Mouse (Mus musculus): Measurements from ENCODE around the gene Slc16a9. TPM values are rescaled to one million over a fixed set of nuclear protein-coding genes. Genes with fewer than 3 reads are reported as not detected.

Gene Slc16a9
- total RNA-seq, 2 experiments from 2014 or later, result 2.5 to 5.3 TPM

DNA sequence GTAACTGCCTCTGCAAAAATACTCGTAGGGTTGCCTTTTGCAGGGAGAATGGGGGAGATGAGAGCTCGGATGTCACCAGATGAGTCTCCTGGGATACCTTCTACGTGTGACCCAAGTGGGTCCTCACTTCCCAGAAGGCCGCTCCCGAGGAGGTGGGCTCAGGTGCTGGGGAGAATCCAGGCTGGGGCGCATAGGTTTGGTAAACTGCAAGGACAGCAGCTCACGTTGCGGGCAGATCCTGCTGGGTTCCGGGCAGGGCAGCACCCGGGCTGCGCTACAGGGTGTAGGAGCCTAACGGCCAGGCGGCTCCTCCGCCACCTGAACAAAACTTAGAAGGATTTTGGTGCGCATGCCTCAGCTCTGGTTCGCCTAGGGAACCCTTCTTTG is 652 bp downstream of the Slc16a9 start:
- intact Hi-C loops (cut with DNase I), result loop anchor here (5.0 kb wide), 2 partner anchors 47 to 48 kb away; no protein-coding TSS in a partner anchor
- no peak for DNase-seq

DNA sequence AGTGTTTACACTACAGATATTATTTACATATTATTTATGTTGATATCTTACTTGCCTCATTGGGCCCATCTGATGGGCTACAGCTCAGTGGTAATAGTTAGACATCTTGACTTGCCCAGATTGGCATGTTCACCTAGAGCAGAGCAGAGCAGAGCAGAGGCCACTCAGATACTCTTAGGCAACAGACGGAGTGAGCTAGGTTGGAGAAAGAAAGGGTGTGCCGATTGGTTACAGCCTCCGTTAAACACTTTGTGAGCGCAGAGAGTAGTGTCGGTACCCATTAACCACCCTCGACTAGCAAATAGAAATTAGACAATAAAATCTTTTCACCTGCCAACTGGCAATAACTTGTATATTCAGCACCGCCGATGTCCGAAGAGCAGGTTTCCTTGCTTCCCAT is 1.2 kb downstream of the Slc16a9 start:
- intact Hi-C loops (cut with DNase I), result loop anchor here (5.0 kb wide), 2 partner anchors 46 to 49 kb away; no protein-coding TSS in a partner anchor
- no peak for DNase-seq

DNA sequence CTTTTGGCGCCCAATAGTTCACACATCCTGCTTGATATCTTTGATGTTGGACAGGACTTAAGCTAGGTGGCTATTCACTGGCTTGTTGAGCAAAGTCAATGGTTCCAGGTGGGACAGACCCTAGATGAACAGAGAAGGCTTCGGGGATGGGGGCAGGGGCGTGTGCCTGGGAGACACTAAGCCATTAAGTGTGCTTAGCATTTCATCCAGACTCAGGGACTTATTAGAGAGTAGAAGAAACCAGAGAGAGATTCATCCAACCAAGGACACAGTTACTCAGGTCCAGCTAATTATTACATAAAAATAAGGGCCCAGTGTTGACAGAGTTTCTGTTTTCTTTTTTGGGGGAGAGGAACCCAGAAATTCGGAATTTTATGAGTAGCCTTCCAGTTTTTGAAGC is 5.5 kb downstream of the Slc16a9 start:
- no peak for DNase-seq
- intact Hi-C loops (cut with DNase I), result no loop called here

DNA sequence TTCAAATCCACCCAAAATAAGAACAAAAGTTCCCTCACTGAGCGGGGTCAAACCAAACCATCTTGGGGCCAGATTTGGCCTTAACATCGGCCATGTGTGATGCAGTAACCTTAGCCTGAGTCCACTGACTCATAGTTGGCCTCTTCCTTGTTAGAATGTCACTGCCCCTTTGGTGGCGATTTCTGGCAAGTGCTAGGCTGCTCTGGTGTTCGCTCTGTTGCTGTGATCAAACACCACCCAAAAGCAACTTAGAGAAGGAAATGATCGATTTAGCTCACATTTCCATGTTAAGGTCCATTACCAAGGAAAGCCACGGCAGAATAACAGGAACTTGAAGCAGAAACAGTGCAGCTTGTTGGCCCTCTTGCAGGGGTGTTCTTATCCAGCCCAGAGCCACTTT is 5.9 kb downstream of the Slc16a9 start:
- intact Hi-C loops (cut with DNase I), result no loop called here
- DNase-seq, result peak in 1 of 2 experiments; percentile 11

DNA sequence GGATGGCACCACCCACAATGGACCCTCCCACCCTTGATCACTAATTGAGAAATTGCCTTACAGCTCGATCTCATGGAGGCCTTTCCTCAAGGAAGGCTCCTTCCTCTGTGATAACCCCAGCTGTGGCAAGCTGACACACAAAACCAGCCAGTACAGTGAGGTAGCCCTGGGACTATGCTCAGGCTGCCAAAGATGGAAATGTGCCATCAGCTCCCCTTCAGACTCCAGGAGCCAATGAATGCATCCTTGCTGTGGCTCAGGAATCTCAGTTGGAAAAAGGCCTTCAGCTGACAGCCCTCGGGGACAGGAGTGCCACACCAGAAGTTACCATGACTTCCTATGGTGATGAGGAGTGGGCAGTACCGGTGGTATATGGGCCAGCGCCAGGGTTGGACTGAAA is 9.8 kb downstream of the Slc16a9 start:
- DNase-seq, result no peak
- intact Hi-C loops (cut with DNase I), result no loop called here

DNA sequence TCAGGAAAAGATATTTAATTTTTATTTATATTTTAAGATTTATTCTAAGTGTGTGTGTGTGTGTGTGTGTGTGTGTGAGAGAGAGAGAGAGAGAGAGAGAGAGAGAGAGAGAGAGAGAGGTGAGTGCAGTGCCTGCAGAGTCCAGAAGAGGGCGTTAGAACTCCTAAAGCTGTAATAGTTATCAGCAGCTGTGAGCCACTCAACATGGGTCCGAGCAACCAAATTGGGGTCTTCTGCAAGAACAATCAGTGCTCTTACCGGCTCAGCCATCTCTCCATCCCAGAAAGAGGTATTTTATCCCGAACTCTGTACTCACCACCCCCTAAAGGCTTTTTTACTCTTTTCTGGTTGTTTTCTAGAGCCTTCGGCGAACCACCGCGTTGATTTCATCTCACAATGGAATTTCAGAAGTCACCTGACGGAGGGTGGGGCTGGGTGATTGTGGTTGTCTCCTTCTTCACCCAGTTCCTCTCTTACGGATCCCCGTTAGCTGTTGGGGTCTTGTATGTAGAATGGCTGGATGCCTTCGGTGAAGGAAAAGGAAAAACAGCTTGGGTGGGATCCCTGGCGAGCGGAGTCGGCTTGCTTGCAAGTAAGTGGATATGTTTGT is 10.8 kb downstream of the Slc16a9 start:
- DNase-seq, result no peak
- intact Hi-C loops (cut with DNase I), result no loop called here

DNA sequence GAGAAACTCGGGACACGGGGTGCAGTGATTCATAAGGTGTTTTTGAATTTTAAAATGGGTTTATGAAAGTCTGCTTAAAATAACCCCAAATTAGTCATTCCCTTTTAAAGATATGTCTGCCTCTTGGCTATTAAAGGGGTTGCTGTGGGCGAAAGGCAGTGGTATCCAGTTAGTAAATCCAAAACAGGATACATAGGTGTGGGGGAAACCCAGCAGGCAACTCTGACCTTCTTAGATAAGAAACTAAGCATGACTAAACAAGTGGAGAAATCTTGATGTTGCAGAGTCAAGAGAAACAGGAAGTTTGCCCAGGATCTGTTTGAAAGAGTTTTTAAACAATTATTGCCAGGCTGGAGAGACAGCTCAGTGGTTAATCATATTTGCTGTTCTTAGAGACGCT is 12.1 kb downstream of the Slc16a9 start:
- DNase-seq, result no peak
- intact Hi-C loops (cut with DNase I), result no loop called here

DNA sequence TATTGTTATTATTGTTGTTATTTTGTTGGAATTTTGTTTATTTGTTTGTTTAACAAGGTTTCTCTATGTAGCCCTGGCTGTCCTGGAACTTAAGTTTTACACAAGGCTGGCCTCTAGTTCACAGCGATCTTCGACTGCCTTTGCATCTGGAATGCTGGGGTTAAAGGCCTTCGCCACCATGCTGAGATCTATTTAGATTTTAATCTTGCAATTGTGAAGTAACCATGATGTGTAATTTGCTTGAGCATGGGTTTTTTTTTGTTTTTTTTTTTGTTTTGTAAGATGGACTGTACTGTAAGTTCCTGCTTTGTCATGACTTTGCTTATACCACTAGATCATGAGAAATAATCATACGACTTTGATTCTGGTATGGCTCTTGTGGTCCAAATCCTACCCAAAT is 16.0 kb downstream of the Slc16a9 start:
- intact Hi-C loops (cut with DNase I), result no loop called here
- no peak for DNase-seq

DNA sequence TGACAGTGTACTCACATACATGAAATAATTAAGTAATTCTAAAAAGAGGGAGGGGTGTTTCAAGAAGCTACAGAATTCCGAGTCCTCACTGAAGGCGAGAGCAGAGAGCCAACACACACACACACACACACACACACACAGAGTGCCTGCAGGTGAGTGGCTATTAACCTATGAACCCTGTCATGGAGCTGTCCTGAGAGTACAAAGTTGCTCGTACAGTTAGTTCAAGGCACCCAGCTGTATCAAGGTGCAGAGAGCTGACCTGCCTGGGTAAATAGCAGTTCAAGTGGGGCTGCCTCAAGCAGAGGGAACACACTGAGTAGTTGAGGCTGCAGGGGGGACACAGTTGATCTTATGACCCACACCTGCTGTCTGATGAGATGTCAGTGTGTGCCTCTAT is 17.2 kb downstream of the Slc16a9 start:
- no peak for DNase-seq
- intact Hi-C loops (cut with DNase I), result no loop called here

DNA sequence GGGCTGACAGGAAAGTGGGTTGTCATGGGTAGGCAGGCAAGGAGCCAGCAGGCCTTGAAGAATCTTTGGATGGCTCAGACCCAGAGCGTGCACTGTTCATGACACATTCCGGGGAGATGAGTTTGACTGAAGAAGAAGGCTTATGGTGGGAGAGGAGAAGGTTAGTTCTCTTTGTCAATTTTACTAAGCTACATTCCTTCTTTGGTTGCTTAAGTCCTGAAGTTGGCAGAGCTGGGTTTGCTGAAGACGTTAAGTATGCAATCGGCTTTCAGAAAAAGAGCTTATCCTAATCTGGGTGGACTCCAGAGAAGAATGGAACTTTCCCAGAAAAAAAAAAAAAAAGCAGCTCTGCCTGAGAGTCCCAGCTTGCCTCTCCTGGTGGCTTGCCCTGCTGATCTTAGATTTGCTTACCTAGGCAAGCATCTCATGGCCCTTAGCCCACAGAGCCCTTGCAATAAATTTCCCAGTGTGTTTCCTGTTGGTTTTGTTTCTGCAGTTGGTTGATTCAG is 18.8 kb downstream of the Slc16a9 start:
- no peak for DNase-seq
- intact Hi-C loops (cut with DNase I), result no loop called here

DNA sequence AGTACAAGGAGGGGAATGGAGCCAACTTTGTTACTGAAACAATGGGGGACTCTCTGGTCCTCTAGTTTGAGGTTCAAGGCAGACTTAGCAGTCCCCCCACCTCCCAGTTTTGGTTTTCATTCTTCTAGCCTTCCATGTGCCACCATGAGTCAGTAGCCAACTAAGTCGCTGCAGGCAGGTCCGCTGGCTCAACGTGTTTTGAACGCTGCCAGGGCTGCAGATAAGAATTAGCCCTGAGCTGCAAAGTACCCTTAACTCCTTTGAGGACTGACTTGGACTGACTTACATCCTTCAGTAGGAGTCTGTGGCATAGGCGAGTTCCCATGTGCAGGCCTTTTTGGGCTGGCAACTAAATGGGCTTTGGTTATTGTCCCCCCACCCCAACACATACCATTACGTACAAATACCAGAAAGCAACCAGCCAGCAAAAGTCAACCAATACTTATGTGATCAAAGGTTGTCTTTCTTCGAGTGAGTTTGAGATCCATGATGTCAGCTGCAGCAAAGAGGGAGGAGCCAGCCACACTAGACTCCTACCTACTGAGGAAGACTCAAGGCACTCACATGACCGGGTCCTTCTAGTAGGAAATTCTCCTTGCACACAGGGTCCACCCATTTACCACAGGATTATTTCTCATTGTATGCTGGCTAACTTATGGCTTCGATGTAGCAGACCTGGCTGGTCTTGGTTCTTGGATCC is 19.6 kb downstream of the Slc16a9 start:
- intact Hi-C loops (cut with DNase I), result no loop called here
- no peak for DNase-seq

DNA sequence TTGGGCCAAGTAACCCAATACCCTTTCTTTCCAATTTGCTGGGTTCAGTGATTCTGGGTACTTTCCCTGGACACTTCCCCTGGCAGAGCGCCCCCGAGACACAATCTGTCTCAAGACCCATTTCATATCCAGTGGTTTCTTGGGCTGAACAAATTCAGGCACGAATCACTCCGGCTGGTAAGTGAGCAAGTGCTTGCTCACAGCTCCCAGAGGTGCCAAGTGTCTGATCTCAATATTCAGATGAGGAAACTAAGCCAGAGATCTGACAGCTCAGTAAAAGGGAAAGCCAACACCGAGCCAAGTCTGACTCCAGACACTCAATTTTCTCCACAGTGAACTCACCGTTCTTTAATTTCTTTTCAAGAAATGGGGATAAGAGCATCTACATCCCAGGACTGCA is 21.6 kb downstream of the Slc16a9 start:
- intact Hi-C loops (cut with DNase I), result no loop called here
- no peak for DNase-seq

DNA sequence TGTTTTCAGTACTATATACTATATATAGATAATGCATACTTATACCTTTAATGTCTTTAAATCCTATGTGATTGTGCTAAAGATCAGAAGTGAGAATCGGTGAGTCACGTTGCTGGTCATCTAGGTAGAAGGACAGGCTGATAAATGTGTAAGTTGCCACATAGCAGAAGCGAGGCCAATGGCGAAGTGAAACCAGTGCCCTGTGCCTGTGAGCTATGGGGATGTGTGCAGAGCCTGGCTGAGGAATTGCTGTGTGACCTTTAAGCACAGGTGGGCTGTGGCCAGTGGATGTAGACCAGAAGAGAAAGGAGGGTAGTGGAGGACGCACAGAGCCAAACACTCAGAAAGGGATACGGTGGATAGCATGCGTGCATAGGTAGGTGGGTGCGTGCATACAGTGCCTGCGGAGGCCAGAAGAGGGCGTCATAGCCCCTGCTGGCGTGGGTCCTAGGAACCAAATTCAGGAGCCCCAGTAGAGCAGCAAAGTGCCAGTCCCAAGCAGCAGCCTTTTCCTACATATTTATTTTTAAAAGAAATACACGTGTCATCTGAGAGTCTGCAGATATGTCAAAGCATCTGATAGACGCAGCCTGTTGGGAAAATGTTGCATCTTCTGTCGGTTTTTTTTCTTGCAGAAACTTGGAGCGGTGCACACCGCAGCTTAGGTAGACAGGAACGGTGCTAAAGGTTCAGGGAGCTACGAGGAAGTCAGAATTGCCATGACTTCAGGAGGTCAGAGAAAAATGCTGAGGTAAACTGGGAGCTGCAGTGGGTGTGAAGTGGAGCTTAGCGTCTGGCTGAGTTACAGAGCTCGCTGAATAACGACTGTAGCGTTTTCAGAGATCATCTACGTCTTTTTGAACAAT is 23.9 kb downstream of the Slc16a9 start:
- no peak for DNase-seq
- intact Hi-C loops (cut with DNase I), result no loop called here

DNA sequence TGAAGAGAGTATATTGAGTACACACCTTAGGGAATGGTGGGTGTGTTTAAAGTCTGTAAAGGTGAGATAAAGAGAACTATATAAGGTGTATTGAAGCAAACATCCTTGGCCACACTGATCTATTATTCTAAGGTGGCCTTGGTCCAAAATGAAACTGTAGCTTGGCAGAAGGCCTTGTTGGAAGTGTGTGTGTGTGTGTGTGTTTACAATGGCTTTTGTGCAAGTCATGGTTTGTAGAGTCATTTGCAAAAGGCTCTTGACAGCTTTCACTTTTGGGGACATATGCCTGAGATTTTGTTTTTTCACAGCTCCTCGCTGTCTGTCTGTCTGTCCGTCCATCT is 24.5 kb downstream of the Slc16a9 start:
- DNase-seq, result no peak
- intact Hi-C loops (cut with DNase I), result no loop called here

DNA sequence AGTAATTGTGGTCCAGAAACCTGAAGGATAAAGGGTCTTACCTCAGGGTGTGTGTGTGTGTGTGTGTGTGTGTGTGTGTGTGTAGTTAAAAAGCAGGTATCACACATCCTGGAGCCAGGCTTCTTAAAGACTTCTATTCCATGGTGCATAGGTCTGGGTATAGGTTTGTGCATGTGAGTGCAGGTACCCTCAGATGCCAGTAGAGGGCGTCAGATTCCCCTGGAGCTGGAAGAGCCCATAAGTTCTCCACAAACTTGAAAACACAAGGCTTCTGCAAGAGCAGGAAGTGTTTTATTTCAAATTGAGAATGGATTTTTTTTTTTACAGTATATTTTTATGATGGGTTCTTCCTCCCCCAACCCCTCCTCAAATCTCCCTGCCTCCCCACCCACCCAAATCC is 31.8 kb downstream of the Slc16a9 start:
- no peak for DNase-seq
- intact Hi-C loops (cut with DNase I), result no loop called here

DNA sequence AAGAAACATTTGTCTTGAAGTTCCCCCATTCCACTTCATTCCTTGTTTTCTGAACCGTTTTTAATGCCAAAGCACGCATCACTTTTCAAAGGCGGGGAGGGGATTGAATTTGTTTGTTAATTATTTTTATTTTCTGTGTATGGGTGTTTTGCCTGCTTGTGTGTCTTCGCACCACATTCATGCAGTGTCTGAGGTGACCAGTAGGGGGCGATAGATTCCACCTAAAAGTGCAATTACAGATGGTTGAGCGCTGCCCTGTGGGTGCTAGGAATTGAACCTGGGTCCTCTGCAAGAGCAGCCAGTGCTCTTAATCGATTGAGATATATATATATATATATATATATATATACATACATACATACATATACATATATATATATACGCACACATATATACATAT is 34.4 kb downstream of the Slc16a9 start:
- intact Hi-C loops (cut with DNase I), result no loop called here
- DNase-seq, result no peak

DNA sequence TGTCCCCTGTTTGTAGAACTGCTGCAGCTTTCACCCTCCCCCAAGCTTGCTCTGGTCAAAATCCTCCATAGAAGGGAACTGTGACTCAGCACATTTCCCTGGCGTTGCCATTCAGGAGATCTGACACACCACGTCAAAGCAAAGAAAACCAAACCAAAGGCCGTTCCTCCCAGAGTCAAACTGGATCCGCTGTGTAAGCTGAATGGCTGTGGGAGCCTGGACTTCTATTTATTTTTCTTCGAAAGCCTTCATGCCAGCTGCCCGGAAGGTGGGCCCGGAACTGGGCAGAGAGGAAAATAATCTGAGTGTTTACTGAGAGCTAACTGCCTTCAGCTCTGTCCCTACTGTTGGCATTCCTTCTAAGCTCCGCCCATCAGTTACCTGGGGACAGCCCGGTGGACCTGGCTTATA is 42.9 kb downstream of the Slc16a9 start:
- intact Hi-C loops (cut with DNase I), result no loop called here
- DNase-seq, result peak; percentile 26 to 41

DNA sequence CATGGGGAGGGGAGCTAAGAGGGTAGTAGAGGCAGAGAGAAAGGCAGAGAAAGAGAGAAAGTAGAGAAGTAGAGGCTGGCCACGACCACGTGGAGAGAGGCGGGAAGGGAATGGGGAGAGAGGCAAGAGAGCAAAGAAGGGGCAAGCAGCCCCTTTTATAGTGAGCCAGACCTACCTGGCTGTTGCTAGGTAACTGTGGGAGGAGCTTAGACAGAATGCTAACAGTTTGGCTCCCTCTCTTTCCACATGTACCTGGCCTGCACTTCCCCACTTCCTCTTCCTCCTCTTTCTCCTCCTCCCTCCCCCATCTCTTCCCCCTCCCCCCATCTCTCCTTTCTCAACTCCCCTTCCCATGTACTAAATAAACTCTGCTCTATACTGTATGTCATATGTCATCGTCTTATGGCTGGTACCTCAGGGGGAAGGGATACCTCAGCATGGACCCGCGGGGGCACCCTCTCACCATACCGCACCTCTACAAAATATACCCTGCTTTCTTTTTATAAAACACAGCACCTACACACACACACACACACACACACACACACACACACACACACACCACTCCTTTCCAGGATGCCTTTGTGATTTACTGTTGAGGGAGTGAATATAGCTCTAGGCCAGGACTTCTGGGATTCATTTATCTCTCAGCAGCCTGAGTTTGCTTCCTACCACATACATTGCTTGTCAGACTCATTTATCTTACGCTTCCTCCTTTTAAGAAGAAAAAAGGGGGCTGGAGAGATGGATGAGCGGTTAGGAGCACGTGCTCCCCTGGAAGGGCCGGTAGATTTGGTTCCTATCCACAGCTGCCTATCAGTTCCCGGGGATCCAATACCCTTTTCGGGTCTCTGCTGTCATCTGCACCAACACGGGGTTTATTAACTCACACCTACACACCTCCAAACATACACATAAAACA is 43.8 kb downstream of the Slc16a9 start:
- intact Hi-C loops (cut with DNase I), result no loop called here
- no peak for DNase-seq

DNA sequence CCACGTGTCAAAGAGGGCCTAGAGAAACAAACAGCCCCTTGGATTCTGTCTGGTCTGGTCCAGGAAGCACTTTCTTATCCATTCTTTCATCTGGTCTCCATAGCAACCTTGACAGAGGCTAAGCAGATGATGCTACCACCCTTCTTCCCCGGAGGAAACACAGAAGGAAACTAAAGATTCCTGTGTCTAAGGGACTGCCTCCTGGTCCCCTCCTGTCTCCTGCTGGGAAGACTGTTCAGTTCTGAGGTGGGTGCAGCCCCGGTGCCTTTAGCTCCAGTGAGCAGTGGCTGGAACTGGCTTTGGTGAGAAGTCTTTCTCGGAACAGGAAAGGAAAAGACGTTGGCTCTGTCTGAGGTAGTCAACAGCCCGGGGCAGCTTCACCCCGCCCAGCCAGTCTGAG is 47.1 kb downstream of the Slc16a9 start:
- intact Hi-C loops (cut with DNase I), result loop anchor here (5.0 kb wide), 1 partner anchor 45 kb away; the partner anchor contains the start of gene Slc16a9
- DNase-seq, result no peak

DNA sequence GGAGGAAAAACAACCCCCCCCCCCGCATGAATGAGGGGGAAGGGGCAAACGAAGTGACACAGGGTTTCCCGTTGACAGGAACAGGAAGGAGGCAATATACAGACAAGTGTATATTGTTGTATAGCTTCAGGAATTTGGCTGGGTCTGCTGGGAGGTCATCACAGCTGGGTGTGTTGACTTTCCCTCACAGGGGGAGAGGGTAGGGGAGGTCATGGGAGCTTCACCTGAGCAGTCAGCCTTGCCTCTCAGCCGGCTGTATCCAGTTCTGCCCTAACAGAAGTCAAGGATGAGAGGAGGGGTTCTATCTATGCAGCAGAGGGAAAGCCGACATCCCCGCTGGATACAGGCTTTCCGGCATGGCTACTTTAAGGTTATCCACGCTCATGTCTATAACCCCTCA is 49.2 kb downstream of the Slc16a9 start:
- intact Hi-C loops (cut with DNase I), result loop anchor here (5.0 kb wide), 1 partner anchor 47 kb away; the partner anchor contains the start of gene Slc16a9
- DNase-seq, result no peak
